Mouse (Mus musculus): ENCODE results near the gene Slc35b1. TPM values are rescaled to one million over a fixed set of nuclear protein-coding genes. Genes with fewer than 3 reads are reported as not detected.

The Slc35b1 gene
- polyA plus RNA-seq, 1 experiment from 2014 or later, result 163 TPM

DNA sequence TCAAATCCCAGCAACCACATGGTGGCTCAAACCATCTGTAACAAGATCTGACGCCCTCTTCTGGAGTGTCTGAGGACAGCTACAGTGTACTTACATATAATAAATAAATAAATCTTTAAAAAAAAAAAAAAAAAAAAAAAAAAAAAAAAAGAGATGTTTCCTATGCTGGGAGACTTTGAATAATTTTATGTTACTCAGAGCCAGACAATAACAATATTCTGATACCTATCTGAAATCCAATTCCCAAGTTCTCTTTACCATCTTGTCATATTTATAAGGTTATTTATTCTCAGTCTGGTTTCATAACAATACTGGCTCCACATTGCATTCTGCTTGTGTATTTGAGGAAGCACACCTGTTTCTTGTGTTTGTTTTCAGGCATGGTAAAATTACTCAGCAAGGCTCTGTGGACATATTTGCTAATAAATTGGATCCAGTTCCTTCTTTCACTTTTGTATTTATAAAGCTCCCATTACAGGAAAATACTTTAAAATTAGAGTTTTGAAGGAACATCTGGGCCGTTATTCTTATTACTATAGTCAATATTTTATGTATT is 36.5 kb downstream of the Slc35b1 start:
- Histone ChIP-seq H3K4me3 (ENCODE audit: low read depth, low read length) (no peak overlapping the region), H3K9ac (replicated peaks; ENCODE audit: low read depth, low read length) (no peak overlapping the region), H3K27me3 (ENCODE audit: control insufficient read depth, insufficient read depth, low read length) (no peaks in the 10 kb centered on the region), H3K36me3 (ENCODE audit: control insufficient read depth, insufficient read depth, low read length) (no peaks in the 10 kb centered on the region), H3K27ac (ENCODE audit: low read depth, low read length) (no peak overlapping the region), H3K4me1 (ENCODE audit: control insufficient read depth, insufficient read depth, low read length) (peaks cover 6% of the 10 kb centered on the region), H3K9me3 (ENCODE audit: control insufficient read depth, low read length) (no peaks in the 10 kb centered on the region), H3K4me2 (ENCODE audit: low read depth, low read length) (no peak overlapping the region)
- no peak for ATAC-seq (ENCODE audit: low read depth)
- WGBS, result 92% methylated on average over 2 of the region's 2 CpGs

DNA sequence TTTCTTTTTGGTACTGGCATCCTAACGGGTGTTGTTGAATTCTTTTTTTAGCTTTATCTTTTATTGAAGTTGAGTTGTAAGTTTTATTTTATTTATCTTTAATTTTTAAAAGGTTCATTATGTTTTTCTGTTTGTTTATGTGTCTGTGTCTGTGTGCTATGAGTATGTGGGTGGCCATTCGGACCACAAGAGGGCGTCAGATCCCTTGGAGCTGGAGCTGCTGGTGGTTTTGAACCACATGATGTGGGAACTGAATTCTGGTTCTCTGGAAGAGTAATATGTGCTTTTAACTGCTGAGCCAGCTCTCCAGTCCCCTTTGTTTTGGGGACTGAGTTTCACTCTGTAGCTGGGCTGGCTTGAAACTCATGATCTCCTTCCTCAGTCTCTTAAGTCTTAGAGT is 39.0 kb downstream of the Slc35b1 start:
- ATAC-seq (ENCODE audit: low read depth), result no peak
- H3K27me3 ChIP-seq (ENCODE audit: control insufficient read depth, insufficient read depth, low read length), result no peaks in the 10 kb centered on the region
- no peak overlapping the region for H3K27ac ChIP-seq (ENCODE audit: low read depth, low read length)
- H3K4me3 ChIP-seq (ENCODE audit: low read depth, low read length), result no peak overlapping the region
- H3K9me3 ChIP-seq (ENCODE audit: control insufficient read depth, low read length), result no peaks in the 10 kb centered on the region
- no peaks in the 10 kb centered on the region for H3K4me1 ChIP-seq (ENCODE audit: control insufficient read depth, insufficient read depth, low read length)
- 89% methylated on average over 3 of the region's 3 CpGs for WGBS
- no peaks in the 10 kb centered on the region for H3K36me3 ChIP-seq (ENCODE audit: control insufficient read depth, insufficient read depth, low read length)
- no peak overlapping the region for H3K9ac ChIP-seq (replicated peaks; ENCODE audit: low read depth, low read length)
- no peak overlapping the region for H3K4me2 ChIP-seq (ENCODE audit: low read depth, low read length)

DNA sequence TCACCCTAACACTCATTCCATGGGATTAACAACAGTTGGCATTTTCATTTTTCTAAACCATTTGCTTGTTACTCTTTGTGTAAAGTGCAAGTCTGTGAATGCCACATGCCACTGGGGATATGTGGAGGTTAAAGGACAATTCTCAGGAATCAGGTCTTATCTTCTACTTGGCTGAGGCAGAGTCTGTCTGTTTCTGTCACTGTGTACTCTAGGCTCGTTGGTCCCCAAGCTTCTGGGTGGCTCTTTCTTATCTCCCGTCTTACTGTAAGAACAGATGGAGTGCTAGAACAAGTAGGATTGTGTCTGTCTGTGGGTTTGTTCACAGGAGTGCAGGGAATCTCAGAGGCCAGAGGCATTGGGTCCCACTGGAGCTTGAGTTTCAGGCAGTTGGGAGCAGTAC is 46.9 kb downstream of the Slc35b1 start:
- H3K36me3 ChIP-seq (ENCODE audit: control insufficient read depth, insufficient read depth, low read length), result no peaks in the 10 kb centered on the region
- no peaks in the 10 kb centered on the region for H3K9me3 ChIP-seq (ENCODE audit: control insufficient read depth, low read length)
- no peak overlapping the region for H3K4me2 ChIP-seq (ENCODE audit: low read depth, low read length)
- 93% methylated on average over 2 of the region's 2 CpGs for WGBS
- no peak overlapping the region for H3K27ac ChIP-seq (ENCODE audit: low read depth, low read length)
- no peak overlapping the region for H3K4me3 ChIP-seq (ENCODE audit: low read depth, low read length)
- ATAC-seq (ENCODE audit: low read depth), result no peak
- H3K27me3 ChIP-seq (ENCODE audit: control insufficient read depth, insufficient read depth, low read length), result no peaks in the 10 kb centered on the region
- H3K9ac ChIP-seq (replicated peaks; ENCODE audit: low read depth, low read length), result no peak overlapping the region
- H3K4me1 ChIP-seq (ENCODE audit: control insufficient read depth, insufficient read depth, low read length), result no peaks in the 10 kb centered on the region

DNA sequence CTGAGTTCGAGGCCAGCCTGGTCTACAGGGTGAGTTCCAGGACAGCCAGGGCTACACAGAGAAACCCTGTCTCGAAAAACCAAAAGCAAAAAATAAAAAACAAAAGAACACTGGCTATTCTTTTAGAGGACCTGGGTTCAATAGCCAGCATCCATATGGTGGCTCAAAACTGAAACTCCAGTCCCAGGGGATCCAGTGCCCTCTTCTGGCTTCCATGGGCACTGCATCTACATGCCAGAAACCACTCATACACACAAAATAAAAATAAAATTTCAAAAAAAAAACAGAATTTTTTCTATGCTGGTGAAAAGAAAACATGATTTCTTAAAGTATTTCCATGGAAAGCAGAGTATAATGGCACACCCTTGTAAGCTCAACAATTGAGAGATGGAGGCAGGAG is 47.7 kb downstream of the Slc35b1 start:
- WGBS, result 82% methylated on average over 1 of the region's 2 CpGs
- H3K4me1 ChIP-seq (ENCODE audit: control insufficient read depth, insufficient read depth, low read length), result no peaks in the 10 kb centered on the region
- H3K9me3 ChIP-seq (ENCODE audit: control insufficient read depth, low read length), result no peaks in the 10 kb centered on the region
- H3K36me3 ChIP-seq (ENCODE audit: control insufficient read depth, insufficient read depth, low read length), result no peaks in the 10 kb centered on the region
- ATAC-seq (ENCODE audit: low read depth), result no peak
- no peak overlapping the region for H3K4me3 ChIP-seq (ENCODE audit: low read depth, low read length)
- no peak overlapping the region for H3K9ac ChIP-seq (replicated peaks; ENCODE audit: low read depth, low read length)
- no peak overlapping the region for H3K4me2 ChIP-seq (ENCODE audit: low read depth, low read length)
- H3K27me3 ChIP-seq (ENCODE audit: control insufficient read depth, insufficient read depth, low read length), result no peaks in the 10 kb centered on the region
- no peak overlapping the region for H3K27ac ChIP-seq (ENCODE audit: low read depth, low read length)

Other genes with a start within 250 kb of the Slc35b1 start
- gene Dlx4, start 238.4 kb upstream of the Slc35b1 start, polyA plus RNA-seq (2014; fragmentation: Nextera tagmentation; extraction: Ambion mirVana), result not detected in 2 replicates
- 0.21 and 0.22 TPM in 2 replicates for gene Tac4, start 123.2 kb upstream of the Slc35b1 start, polyA plus RNA-seq (2014; fragmentation: Nextera tagmentation; extraction: Ambion mirVana)
- 55.5 and 65.3 TPM in 2 replicates for gene Kat7, start 74.4 kb upstream of the Slc35b1 start, polyA plus RNA-seq (2014; fragmentation: Nextera tagmentation; extraction: Ambion mirVana)
- 1.7 and 2.4 TPM in 2 replicates for gene Fam117a, start 47.7 kb upstream of the Slc35b1 start, polyA plus RNA-seq (2014; fragmentation: Nextera tagmentation; extraction: Ambion mirVana)
- gene Spop, start 29.4 kb downstream of the Slc35b1 start, polyA plus RNA-seq (2014; fragmentation: Nextera tagmentation; extraction: Ambion mirVana), result 166 and 198 TPM in 2 replicates
- 0.57 and 1.4 TPM in 2 replicates for gene Nxph3, start 129.9 kb downstream of the Slc35b1 start, polyA plus RNA-seq (2014; fragmentation: Nextera tagmentation; extraction: Ambion mirVana)
- gene Ngfr, start 203.0 kb downstream of the Slc35b1 start, polyA plus RNA-seq (2014; fragmentation: Nextera tagmentation; extraction: Ambion mirVana), result 40.8 and 73.9 TPM in 2 replicates

Data from neural tube, embryonic 14.5 days (tissue).